Mouse (Mus musculus): ENCODE measurements around the gene Zc2hc1b. TPM values are rescaled to one million over a fixed set of nuclear protein-coding genes. Genes with fewer than 3 reads are reported as not detected.

The Zc2hc1b gene
- total RNA-seq (2023): not detected

DNA sequence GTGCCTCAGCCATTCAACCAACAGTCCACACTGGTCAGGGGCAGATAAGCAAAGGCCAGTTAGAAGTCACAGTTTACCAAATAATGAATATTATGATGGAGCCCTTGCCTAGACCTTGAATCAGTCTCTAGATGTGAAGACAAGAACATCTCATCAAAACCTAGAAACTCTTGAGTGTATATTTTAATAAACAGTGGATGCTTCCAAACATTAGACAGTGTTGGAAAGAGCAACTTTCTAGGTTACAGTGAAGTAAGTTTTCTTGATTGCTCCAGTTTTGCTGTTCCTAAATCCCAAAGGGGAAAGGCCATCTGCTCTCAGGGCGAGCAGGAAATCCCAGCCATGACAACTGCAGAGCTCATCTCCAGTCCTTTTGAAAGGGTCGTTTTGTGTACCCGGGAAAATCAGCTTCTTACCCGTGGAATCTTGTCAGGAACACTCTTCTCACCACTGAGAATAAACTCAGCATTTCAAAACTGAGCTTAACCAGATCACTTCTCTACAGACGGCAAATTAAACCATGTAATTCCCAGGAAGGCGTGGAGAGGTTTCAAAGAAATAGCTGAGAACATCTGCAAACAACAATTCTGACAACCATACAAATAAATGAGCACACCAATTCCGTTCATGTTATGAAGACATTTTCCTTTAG, at the start of gene Zc2hc1b:
Gene Zc2hc1b, minus strand, starts transcription at position 51 of the 652 bp plus-strand sequence.

DNA sequence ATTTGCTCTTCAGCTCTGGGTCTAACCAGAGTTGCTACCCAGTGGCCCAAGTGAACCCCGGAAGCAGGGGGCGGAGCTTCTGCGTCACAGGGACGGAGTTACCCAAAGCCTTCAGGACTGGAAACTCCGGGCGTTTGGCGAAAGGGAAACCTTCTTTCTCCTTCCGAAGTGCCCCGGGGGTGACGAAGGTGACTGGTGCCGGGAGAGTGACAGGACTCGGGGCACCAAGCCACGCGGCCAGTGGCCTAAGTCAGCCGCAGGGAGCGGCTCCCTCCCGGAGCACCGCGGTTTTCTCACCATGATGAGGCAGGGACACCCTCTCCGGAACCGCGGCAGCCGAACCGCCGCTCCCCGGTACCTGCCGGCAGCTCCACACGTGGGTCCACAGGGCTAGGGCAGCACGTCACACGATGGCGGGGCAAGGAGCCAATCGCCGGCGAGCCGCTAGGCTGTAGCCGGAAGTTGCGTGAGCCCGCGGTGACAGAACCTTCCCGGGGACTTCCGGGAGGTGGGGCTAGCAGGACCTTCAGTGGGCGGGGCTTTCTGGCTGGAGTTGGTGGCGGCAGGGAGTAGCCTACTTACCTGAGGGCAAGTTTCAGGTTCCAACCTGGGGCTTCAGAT, 15.0 kb upstream of the Zc2hc1b start, which contains the start of gene Ltv1:
Gene Ltv1, minus strand, starts transcription at position 438 of the 621 bp plus-strand sequence.

Other genes starting within 250 kb of the Zc2hc1b start
- gene Stx11, start 213.7 kb downstream of the Zc2hc1b start, total RNA-seq (2023): 100 to 1,000 TPM; 104 to 105 TPM
- 1 to 10 TPM; 7.1 to 7.7 TPM for gene Sf3b5, start 172.7 kb downstream of the Zc2hc1b start, total RNA-seq (2023)
- 1 to 10 TPM; 2.5 to 4.4 TPM for gene Plagl1, start 117.5 kb downstream of the Zc2hc1b start, total RNA-seq (2023)
- gene Ltv1, start 15.1 kb upstream of the Zc2hc1b start, total RNA-seq (2023): 10 to 100 TPM; 30.8 to 42.5 TPM